Mouse (Mus musculus) neural tube, embryonic 12.5 days (tissue): Measurements from ENCODE around the gene Smim1. TPM values are rescaled to one million over a fixed set of nuclear protein-coding genes. Genes with fewer than 3 reads are reported as not detected.

ENCODE experiments used
- ATAC-seq: fragments of 200-750 bp; cut with Nextera tagmentation; 2 replicates; pipeline ENCODE4 v1.8.0; 2017; ENCODE audit warnings: low read depth, mild to moderate bottlenecking, moderate TSS enrichment, moderate library complexity; ENCODE audit not compliant: low FRiP score
- H3K27ac ChIP-seq: fragments of 300-500 bp; sonication (generic); 2 replicates; pipeline ENCODE4 v1.5.1; 2016
- H3K27me3 ChIP-seq: fragments of 300-500 bp; sonication (generic); replicated peaks from 2 replicates; pipeline ENCODE4 v1.6.1; 2016; ENCODE audit warnings: mild to moderate bottlenecking
- H3K36me3 ChIP-seq: fragments of 300-500 bp; sonication (generic); 2 replicates; pipeline ENCODE4 v1.6.1; 2016; ENCODE audit warnings: mild to moderate bottlenecking
- H3K4me1 ChIP-seq: fragments of 300-500 bp; sonication (generic); 2 replicates; pipeline ENCODE4 v1.6.1; 2016
- H3K4me2 ChIP-seq: fragments of 300-500 bp; sonication (generic); replicated peaks from 2 replicates; pipeline ENCODE4 v1.6.1; 2016; ENCODE audit warnings: mild to moderate bottlenecking
- H3K4me3 ChIP-seq: fragments of 300-500 bp; sonication (generic); 2 replicates; pipeline ENCODE4 v1.5.1; 2016
- H3K9ac ChIP-seq: fragments of 300-500 bp; sonication (generic); 2 replicates; pipeline ENCODE4 v1.6.1; 2016; ENCODE audit warnings: mild to moderate bottlenecking
- H3K9me3 ChIP-seq: fragments of 300-500 bp; sonication (generic); 2 replicates; pipeline ENCODE4 v1.6.1; 2016; ENCODE audit warnings: mild to moderate bottlenecking
- WGBS: fragments of 180-500 bp; shearing (Covaris S2); methylation state at CpG from one replicate; pipeline ENCODE4 v1.1.7; 2016; 5-methylcytosine and 5-hydroxymethylcytosine counted together
- polyA plus RNA-seq: library from polyadenylated mRNA; unstranded; fragments of >200 nt; fragmentation: Nextera tagmentation; extraction: Ambion mirVana; gene quantifications from 2 replicates; pipeline ENCODE4 v1.2.1, GENCODE M21; 2016

The Smim1 gene
- polyA plus RNA-seq, 1 experiment from 2014 or later: 6.4 TPM

GRCm38 (mm10) chr4:154042577-154042976, 16.5 kb upstream of the Smim1 start, which contains the start of gene Ccdc27:
Ccdc27 (minus strand) TSS chr4:154042677.
- WGBS: 87% methylated on average over 9 of the region's 9 CpGs

DNA sequence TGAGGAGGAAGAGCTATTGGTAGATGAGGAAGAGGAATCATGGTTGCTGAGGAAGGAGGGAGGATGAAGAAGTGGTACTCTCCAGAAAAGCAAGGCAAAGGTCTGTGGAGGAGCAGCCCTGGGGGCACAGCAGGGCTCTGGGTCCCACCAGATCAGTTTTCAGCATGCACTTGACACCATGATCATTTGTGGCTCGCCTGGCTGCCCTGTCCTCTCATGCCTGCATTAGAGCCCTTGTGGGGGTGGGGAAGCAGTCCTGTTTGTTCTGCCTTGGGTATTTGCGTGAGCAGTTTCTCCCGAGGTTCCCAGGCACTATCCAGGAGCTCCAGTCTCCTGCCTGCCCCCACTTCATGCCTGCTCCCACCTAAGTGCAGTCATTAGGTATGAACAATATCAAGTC, 11.1 kb upstream of the Smim1 start:
- ATAC-seq: no peak
- Histone ChIP-seq H3K36me3 (no peaks in the 10 kb centered on the region), H3K9ac (no peak overlapping the region), H3K27me3 (no peaks in the 10 kb centered on the region), H3K27ac (no peak overlapping the region), H3K4me3 (no peak overlapping the region), H3K4me1 (no peaks in the 10 kb centered on the region; the same call in 1 of the 2 replicates), H3K4me2 (no peak overlapping the region), H3K9me3 (no peaks in the 10 kb centered on the region)
- WGBS: 53% methylated on average over 3 of the region's 3 CpGs

More at GRCm38 (mm10) chr4:154042577-154042976, 16.5 kb upstream of the Smim1 start, which contains the start of gene Ccdc27:
- H3K4me1 ChIP-seq: no peaks in the 10 kb centered on the region
- no peaks in the 10 kb centered on the region for H3K27me3 ChIP-seq
- no peak for ATAC-seq
- no peak within 1 kb of the TSS for H3K4me3 ChIP-seq
- H3K27ac ChIP-seq: no peak within 1 kb of the TSS
- no peaks in the 10 kb centered on the region for H3K36me3 ChIP-seq
- H3K9ac ChIP-seq: no peak within 1 kb of the TSS
- no peak within 1 kb of the TSS for H3K4me2 ChIP-seq
- no peaks in the 10 kb centered on the region for H3K9me3 ChIP-seq

- ATAC-seq: no peak
- Histone ChIP-seq H3K9me3 (no peaks in the 10 kb centered on the region), H3K4me1 (peaks cover 18% of the 10 kb centered on the region), H3K27me3 (peaks cover 34% of the 10 kb centered on the region), H3K4me2 (no peak overlapping the region), H3K27ac (no peak overlapping the region), H3K36me3 (no peaks in the 10 kb centered on the region), H3K9ac (no peak overlapping the region), H3K4me3 (no peak overlapping the region)
These were observed 2.6 kb upstream of the Smim1 start for GRCm38 (mm10) chr4:154028646-154029045.

DNA sequence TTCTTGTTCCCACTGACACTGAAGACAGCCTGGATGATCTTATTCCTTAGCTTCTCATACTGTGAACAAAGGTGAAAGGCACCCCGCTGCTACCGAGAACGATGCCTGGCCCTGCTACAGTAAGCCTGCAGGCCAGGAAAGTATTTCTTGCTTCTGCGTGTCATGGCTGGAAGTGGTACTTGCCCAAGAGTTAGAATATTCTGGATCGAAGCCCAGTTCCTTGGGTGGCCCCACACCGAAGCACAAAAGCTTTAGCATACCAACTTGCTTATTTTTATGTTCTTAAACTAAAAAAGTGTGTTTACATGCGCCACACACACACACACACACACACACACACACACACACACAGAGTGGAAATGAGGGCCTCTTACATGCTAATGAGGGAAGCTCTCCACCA, 2.0 kb upstream of the Smim1 start:
- WGBS: 84% methylated on average over 7 of the region's 7 CpGs
- Histone ChIP-seq H3K4me3 (no peak overlapping the region), H3K4me2 (no peak overlapping the region), H3K4me1 (peaks cover 18% of the 10 kb centered on the region), H3K27ac (no peak overlapping the region), H3K9me3 (no peaks in the 10 kb centered on the region), H3K9ac (no peak overlapping the region), H3K36me3 (no peaks in the 10 kb centered on the region), H3K27me3 (peaks cover 34% of the 10 kb centered on the region)
- no peak for ATAC-seq

DNA sequence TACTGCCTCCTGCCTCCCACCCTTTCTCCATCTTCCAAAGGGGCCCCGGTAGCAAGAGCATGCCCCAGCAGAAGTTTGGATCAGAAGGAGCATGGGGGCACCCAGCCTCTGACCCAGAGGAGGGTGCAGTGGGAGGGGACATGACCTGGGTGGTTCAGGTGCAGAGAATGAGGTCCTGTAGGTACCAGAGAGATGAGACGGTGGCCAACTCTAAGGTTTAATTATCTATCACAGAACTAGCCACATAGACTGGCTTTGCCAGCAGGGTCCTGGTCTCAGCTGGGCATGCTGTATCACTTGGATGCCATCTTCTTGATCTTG, 371 bp upstream of the Smim1 start:
- Histone ChIP-seq H3K9me3 (no peaks in the 10 kb centered on the region), H3K9ac (no peak overlapping the region), H3K4me3 (no peak overlapping the region), H3K4me1 (peaks cover 18% of the 10 kb centered on the region), H3K36me3 (peaks cover 11% of the 10 kb centered on the region), H3K27ac (no peak overlapping the region), H3K27me3 (peaks cover 34% of the 10 kb centered on the region), H3K4me2 (peak overlapping the region; percentile 62)
- ATAC-seq: no peak
- 35% methylated on average over 2 of the region's 2 CpGs for WGBS

DNA sequence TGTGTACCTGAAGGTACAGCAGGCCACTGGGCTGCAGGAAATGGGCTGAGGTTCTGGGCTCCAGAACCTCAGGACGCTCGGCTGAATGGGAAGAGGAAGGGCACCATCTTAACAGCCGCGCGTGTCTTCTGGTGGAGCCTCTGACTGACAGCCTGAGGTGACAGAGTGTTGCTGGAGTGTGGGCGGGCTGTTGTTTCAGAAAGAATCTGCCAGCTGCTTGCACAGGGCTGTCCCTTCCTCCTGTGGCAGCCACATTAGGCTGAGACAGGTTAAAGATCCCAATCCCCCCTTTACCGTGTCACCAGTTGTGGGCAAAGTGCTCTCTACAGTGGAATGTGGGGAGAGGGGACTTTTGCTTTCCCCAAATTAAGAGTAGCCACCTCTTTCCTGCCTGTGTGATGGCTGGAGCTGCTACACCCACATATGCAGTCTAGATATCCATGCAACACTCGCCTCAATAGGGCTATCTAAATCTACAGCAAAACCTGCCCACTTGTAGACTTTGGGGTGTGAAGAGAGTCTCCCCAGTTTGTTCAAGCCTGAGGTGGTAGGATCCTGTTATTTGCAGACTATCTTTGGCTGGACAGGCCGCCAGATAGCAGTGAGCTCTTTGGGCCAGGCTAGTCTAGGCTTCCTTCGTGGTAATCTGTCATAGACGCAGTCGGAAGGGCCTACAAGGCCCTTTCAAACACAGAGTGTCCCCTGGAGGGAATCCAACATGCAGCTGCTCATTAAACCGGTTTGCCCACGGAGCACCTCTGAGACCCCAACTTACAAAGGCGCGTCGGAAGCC, 1.1 kb downstream of the Smim1 start:
- peaks cover 34% of the 10 kb centered on the region for H3K27me3 ChIP-seq
- peaks cover 18% of the 10 kb centered on the region for H3K4me1 ChIP-seq
- ATAC-seq: no peak
- peak overlapping the region; percentile 62 for H3K4me2 ChIP-seq
- 43% methylated on average over 17 of the region's 17 CpGs for WGBS
- no peak overlapping the region for H3K4me3 ChIP-seq
- peaks cover 25% of the 10 kb centered on the region for H3K36me3 ChIP-seq
- no peaks in the 10 kb centered on the region for H3K9me3 ChIP-seq
- no peak overlapping the region for H3K27ac ChIP-seq
- H3K9ac ChIP-seq: no peak overlapping the region

DNA sequence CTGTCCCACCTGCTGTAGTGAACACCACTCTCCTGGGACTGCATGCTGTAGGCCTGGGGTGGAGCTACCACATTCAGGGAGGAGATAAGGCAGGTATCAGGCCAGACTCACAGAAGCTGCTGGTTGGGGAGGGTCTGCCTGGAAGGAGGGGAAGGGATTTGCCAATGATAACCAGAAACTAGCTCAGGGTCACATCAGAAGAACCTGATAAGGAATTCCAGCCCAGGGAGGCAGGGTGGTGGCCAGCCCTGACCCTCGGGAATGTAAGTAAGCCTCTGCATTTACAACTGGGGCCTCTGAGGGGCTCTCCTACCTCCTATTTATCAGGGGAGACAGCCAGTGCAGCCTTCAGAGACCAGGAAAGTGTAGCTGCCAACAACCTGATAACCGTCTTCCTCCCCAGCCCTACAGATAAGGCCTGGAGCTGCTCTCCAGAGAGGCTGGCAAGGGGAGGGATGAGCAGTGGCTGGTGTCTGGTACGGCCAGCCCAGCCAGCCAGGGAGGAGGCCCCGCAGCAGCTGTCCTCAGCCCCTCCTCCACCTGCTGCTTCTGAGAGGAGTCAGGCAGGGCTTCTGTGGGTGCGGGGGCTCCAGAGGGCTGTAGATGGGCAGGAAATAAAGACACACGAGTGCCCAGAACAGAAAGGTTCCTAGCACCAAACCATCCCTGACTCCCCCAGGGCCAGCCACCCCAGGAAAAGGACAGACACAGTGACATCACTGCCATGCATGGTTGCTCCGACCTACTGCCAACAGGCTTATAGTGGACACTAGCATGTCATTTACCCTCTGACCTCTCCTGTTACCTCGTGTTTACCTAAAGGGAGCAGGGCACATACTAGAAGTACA, 2.1 kb downstream of the Smim1 start:
- Histone ChIP-seq H3K4me1 (peaks cover 18% of the 10 kb centered on the region), H3K9ac (no peak overlapping the region), H3K4me3 (no peak overlapping the region), H3K4me2 (no peak overlapping the region), H3K27ac (no peak overlapping the region), H3K36me3 (peaks cover 35% of the 10 kb centered on the region), H3K9me3 (no peaks in the 10 kb centered on the region), H3K27me3 (peaks cover 34% of the 10 kb centered on the region)
- 25% methylated on average over 8 of the region's 8 CpGs for WGBS
- no peak for ATAC-seq

DNA sequence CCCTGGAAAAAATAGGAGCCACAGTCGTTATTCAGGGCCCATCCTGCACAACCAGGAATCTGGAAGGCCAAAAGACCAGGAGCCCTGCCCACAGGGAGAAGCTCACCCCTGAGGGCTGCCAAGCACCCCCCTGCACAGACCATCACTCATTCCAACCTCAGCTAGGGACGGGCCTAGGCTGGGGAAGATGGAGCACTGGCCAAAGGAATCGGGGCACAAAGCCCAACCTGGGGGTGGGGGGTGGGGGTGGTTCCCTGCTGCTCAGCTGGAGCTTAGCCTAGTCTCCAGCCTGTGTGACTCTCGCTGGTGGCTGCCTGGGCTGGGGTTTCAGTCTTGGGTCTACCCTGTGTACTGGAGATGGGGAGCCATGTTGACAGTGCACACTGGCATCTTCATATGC, 3.2 kb downstream of the Smim1 start:
- Histone ChIP-seq H3K36me3 (peaks cover 46% of the 10 kb centered on the region), H3K4me1 (peaks cover 18% of the 10 kb centered on the region), H3K27ac (no peak overlapping the region), H3K9me3 (no peaks in the 10 kb centered on the region), H3K9ac (no peak overlapping the region), H3K27me3 (peaks cover 34% of the 10 kb centered on the region), H3K4me3 (no peak overlapping the region), H3K4me2 (no peak overlapping the region)
- no peak for ATAC-seq
- WGBS: 54% methylated on average over 4 of the region's 4 CpGs

GRCm38 (mm10) chr4:154022407-154022806, 3.6 kb downstream of the Smim1 start:
- peaks cover 18% of the 10 kb centered on the region for H3K4me1 ChIP-seq
- no peak overlapping the region for H3K27ac ChIP-seq
- no peak for ATAC-seq
- H3K36me3 ChIP-seq: peaks cover 51% of the 10 kb centered on the region
- H3K9ac ChIP-seq: no peak overlapping the region
- H3K4me3 ChIP-seq: no peak overlapping the region
- H3K27me3 ChIP-seq: peaks cover 30% of the 10 kb centered on the region
- WGBS: 84% methylated on average over 4 of the region's 4 CpGs
- H3K4me2 ChIP-seq: no peak overlapping the region
- no peaks in the 10 kb centered on the region for H3K9me3 ChIP-seq

DNA sequence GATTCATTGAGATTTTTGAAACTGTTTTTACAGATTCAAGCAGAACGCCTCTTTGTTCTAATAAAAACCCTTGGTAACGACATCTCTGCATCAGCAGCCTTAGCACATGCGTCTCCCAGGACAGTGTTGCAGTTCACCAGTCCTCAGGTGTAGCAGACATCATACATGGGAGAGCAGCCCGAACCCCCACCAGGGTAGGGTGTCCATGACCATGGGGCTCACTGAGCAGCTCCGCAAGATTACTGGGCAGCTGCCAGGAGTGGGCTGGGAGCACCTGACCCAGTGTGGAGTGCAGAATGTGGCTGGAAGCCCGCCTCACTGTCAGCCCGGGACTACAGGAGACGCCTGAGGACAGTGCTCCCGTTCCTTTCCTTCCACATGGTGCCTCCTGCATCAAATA, 4.6 kb downstream of the Smim1 start:
- Histone ChIP-seq H3K4me3 (no peak overlapping the region), H3K9me3 (no peaks in the 10 kb centered on the region), H3K27me3 (peaks cover 22% of the 10 kb centered on the region), H3K4me2 (no peak overlapping the region), H3K36me3 (peaks cover 60% of the 10 kb centered on the region), H3K27ac (no peak overlapping the region), H3K4me1 (peaks cover 18% of the 10 kb centered on the region), H3K9ac (no peak overlapping the region)
- WGBS: 92% methylated on average over 9 of the region's 9 CpGs
- no peak for ATAC-seq

DNA sequence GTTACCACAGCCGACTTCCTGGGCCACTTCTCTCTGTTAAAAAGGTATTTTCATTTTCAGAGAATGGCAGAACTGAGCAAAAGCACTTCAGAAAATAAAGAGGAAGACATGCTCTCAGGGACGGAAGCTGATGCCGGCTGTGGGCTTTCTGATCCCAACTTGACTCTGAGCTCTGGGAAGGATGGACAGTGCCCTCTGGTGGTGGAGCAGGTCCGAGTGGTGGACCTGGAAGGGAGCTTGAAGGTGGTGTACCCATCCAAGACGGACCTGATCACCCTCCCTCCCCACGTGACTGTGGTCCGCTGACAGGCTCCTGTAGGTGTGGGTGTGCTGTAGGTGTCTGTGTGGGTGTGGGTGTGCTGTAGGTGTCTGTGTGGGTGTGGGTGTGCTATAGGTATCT, 6.5 kb downstream of the Smim1 start:
- Histone ChIP-seq H3K27ac (no peak overlapping the region), H3K27me3 (0 out of 2 replicates have a peak, but pooled peaks cover 5% of the 10 kb centered on the region), H3K36me3 (peaks cover 77% of the 10 kb centered on the region), H3K9me3 (no peaks in the 10 kb centered on the region), H3K9ac (no peak overlapping the region), H3K4me1 (0 out of 2 replicates have a peak, but pooled peaks cover 5% of the 10 kb centered on the region), H3K4me2 (no peak overlapping the region), H3K4me3 (no peak overlapping the region)
- ATAC-seq: no peak
- WGBS: 80% methylated on average over 7 of the region's 7 CpGs

- Histone ChIP-seq H3K9me3 (no peaks in the 10 kb centered on the region), H3K9ac (no peak overlapping the region), H3K4me3 (no peak overlapping the region), H3K4me2 (no peak overlapping the region), H3K4me1 (peaks cover 21% of the 10 kb centered on the region), H3K27me3 (no peaks in the 10 kb centered on the region), H3K36me3 (peaks cover 63% of the 10 kb centered on the region), H3K27ac (no peak overlapping the region)
- WGBS: 94% methylated on average over 11 of the region's 11 CpGs
- no peak for ATAC-seq
These were observed 10.6 kb downstream of the Smim1 start for GRCm38 (mm10) chr4:154015476-154015875.
